Mouse (Mus musculus): ENCODE measurements around the gene Arglu1.

Gene Arglu1

DNA sequence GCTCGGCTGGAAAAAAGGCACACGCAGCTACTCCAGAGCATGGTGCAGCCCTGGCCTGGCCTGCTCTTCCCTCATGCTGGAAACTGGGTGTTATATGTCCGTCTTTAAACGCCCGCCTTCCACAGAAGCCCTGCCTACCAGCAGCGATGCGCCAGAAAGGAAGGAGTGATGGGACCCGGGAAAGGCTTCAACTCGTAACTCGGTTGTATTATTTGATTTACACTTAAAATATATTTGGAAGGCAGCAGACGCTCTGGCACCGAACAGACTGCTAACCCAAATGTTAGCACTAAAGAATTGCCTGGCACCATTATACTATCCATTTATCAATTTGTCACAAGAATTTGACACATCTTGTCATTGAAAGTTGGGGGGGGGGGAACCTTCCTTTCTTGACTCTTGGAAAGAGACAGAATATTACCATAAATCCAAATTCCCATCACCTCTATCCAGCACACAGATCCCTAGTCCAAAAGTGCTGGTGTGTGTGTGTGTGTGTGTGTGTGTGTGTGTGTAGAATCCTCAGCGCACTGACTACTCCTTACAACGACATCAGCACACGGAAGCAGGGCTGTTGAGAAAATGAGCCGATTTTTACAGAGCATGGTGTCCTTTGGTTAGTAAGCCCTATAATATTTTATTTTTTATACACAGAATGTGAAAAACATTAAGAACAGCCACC is 68.9 kb downstream of the Arglu1 start:
- DNase-seq: no peak

DNA sequence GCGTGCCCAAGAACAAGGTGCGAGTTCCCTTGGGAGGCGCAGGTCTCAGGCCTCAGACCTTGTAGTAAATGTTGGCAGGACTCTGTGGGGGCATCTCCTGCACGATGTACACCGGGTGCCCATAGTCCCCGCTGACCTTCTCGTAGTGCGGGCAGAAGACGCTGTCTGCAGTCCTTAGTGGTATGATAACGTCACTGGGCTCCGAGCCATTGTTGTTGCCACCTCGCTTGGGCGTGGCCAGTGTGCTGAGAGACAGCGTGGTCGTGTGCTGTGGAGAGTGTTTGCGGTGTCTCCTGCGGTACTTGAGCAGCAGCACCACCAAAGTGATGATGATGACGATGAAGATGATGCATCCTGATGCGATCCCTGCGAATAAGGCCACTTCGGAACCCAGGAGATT is 69.8 kb downstream of the Arglu1 start:
- no peak for DNase-seq

DNA sequence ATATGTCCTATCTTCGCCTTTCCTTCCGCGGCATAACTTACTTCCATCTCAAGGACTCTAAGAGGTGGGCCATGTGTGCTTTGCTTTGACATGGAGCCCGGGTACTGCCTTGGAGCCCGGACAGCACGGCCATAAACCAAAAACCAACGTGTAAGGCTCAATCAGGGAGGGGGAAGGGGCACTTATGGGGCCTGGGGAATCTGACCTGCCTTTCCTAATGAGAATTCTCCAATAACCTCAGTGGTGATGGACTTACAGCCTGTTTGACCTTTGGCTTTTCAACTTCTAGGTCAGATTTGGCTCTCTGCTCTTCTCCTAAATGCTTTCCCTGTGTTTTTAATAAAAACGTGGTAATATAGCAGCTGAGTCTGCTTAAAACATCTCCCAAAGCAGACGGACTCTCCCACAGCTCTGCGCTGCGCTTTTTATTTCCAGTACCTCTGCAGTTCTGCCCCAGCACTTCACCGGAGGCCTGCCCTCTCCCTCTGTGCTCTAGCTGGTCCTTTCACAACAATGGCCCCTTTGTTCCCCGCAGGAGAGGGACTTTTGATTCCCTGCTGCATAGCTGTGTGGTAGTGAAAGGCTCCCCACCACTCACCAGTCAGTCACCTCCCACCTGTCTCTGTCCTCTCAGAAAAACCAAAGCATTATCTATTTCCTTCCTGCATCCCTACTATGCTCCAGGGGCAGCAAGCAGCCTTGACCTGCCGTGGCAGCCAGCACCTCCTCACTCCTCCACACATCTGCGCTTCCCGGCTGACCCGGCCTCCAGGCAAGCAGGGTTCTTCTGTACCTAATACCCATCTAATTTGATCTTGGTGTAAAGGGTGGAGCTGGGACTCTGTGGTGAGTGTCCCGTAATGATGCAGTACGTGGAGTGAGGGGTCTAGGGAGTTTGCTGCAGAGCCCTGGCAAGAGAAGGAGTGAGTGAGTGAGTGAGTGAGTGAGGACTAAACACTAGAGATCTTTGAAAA is 70.8 kb downstream of the Arglu1 start:
- DNase-seq: no peak

All from thymus, postnatal 14 days (tissue).